Mouse (Mus musculus): Measurements from ENCODE around the gene Cog6. TPM values are rescaled to one million over a fixed set of nuclear protein-coding genes. Genes with fewer than 3 reads are reported as not detected.

Gene Cog6
- polyA plus RNA-seq, 1 experiment from 2014 or later = 55.3 TPM

DNA sequence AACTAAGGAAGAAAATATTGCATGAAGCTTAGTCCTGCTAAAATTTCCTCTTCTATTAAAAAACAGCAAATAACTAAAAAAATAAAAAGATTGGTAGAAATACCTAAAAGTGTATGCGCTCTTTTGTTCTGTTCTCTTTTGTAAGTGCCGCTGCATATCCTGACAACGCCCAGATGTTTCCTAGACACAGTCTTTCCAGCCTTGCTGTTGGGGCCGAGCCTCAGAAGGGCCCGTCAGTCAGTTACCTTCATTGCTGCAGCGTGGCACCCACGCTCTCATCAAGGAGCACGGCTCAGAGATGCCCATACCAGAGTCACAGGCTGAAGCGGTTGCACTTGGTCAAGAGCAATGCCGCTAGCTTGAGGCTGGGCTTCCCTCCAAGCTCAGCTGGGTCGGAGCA, 60.8 kb downstream of the Cog6 start:
- no peak overlapping the region for H3K4me3 ChIP-seq
- H3K9me3 ChIP-seq = no peaks in the 10 kb centered on the region
- no peak overlapping the region for H3K9ac ChIP-seq
- H3K36me3 ChIP-seq = no peaks in the 10 kb centered on the region
- H3K27ac ChIP-seq = no peak overlapping the region
- no peaks in the 10 kb centered on the region for H3K27me3 ChIP-seq (replicated peaks)
- no peak overlapping the region for H3K4me2 ChIP-seq (replicated peaks)
- no peaks in the 10 kb centered on the region for H3K4me1 ChIP-seq
- ATAC-seq (ENCODE audit: low FRiP score, low read depth) = no peak
- WGBS = 88% methylated on average over 11 of the region's 11 CpGs

DNA sequence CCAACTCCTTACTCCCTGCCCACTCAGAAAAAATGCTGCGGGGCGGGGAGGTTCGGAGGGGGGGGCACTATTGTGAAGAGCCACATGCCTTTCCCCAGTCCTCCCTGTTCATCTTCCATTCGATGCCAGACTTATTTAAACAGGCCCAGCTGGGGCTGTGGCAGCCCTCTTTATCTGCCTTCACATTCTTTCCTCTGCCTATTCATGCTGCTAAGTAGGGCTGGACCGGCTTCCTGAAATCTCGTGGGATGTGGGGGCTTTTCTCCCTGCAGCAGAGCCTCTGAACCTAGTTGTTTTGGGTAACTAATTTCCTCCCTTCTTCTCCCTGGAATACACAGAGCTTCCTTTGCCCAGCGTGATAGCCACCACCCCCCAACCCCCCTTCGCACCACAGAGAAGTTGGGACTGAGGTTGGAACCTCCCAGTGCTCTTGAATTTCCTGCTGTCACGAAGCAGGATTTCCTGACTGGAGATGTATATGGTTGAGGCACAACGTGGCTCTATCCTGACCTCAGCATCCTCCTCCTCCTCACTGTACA, 61.5 kb downstream of the Cog6 start:
- Histone ChIP-seq H3K27me3 (replicated peaks) (no peaks in the 10 kb centered on the region), H3K4me1 (no peaks in the 10 kb centered on the region), H3K4me2 (replicated peaks) (no peak overlapping the region), H3K9ac (no peak overlapping the region), H3K27ac (no peak overlapping the region), H3K36me3 (no peaks in the 10 kb centered on the region), H3K4me3 (no peak overlapping the region), H3K9me3 (no peaks in the 10 kb centered on the region)
- no peak for ATAC-seq (ENCODE audit: low FRiP score, low read depth)
- 22% methylated on average over 10 of the region's 10 CpGs for WGBS

DNA sequence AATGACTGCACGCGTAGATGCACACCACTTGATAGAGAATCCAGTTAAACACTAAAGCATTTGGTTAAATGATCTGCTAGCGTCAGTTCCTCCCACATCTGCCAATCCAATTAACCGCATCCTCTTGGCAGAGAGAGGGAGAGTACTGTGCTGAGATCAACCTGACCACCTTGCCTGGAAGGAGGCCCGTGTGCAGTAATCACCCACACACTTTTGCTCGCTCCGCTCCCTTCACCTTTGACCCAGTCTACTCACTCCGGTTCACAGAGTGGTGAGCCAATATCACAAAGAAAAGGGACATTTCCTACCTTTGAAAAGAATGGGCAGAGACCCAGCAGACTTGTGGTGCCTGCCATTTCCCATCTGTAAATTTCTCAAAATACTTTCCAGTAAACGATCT, 62.4 kb downstream of the Cog6 start:
- no peak for ATAC-seq (ENCODE audit: low FRiP score, low read depth)
- no peaks in the 10 kb centered on the region for H3K36me3 ChIP-seq
- no peaks in the 10 kb centered on the region for H3K27me3 ChIP-seq (replicated peaks)
- WGBS = 76% methylated on average over 9 of the region's 9 CpGs
- H3K4me1 ChIP-seq = no peaks in the 10 kb centered on the region
- no peak overlapping the region for H3K27ac ChIP-seq
- no peaks in the 10 kb centered on the region for H3K9me3 ChIP-seq
- H3K9ac ChIP-seq = no peak overlapping the region
- H3K4me3 ChIP-seq = no peak overlapping the region
- H3K4me2 ChIP-seq (replicated peaks) = no peak overlapping the region

DNA sequence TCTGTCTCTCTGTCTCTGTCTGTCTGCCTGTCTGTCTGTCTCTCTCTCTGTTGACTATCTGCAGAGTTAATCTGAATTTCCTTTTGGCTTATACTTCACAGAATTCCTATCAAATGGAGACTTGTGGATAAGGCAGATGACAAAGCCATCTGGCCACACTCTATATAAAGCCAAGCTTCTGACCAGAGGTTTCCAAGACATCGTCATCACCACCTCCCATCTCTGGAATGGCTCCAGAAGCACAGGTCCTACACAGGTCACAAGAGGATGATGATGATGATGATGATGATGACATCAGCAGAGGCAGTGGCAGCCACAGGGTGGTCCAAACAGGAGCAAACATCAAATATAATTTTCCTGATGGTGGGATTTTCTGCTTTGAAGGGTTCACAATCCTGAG, 63.2 kb downstream of the Cog6 start:
- Histone ChIP-seq H3K4me1 (no peaks in the 10 kb centered on the region), H3K27me3 (replicated peaks) (no peaks in the 10 kb centered on the region), H3K4me2 (replicated peaks) (no peak overlapping the region), H3K27ac (no peak overlapping the region), H3K9me3 (no peaks in the 10 kb centered on the region), H3K9ac (no peak overlapping the region), H3K4me3 (no peak overlapping the region), H3K36me3 (no peaks in the 10 kb centered on the region)
- no peak for ATAC-seq (ENCODE audit: low FRiP score, low read depth)
- 90% methylated on average over 1 of the region's 1 CpGs for WGBS

DNA sequence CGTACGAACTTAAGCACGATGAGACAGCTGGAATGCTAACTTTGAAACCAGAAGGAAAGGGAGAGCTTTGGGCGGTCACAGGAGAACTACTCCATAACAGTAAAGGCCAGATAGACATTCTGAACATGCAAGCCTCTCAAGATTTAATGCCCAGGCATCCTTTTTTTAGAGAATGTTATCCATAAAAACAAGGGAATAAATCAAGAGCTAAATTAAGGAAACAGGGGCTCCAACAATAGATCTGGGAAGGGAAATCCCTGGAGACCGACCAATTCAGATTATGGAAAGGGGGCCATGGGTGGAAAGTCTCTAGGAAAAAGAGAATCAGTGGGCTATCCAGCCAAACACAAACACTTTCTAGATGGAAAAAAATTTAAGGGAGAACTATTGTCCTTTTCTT, 68.2 kb downstream of the Cog6 start:
- no peaks in the 10 kb centered on the region for H3K27me3 ChIP-seq (replicated peaks)
- H3K4me2 ChIP-seq (replicated peaks) = no peak overlapping the region
- H3K36me3 ChIP-seq = no peaks in the 10 kb centered on the region
- no peak for ATAC-seq (ENCODE audit: low FRiP score, low read depth)
- H3K27ac ChIP-seq = no peak overlapping the region
- no peaks in the 10 kb centered on the region for H3K9me3 ChIP-seq
- 91% methylated on average over 5 of the region's 5 CpGs for WGBS
- no peak overlapping the region for H3K9ac ChIP-seq
- no peak overlapping the region for H3K4me3 ChIP-seq
- no peaks in the 10 kb centered on the region for H3K4me1 ChIP-seq

DNA sequence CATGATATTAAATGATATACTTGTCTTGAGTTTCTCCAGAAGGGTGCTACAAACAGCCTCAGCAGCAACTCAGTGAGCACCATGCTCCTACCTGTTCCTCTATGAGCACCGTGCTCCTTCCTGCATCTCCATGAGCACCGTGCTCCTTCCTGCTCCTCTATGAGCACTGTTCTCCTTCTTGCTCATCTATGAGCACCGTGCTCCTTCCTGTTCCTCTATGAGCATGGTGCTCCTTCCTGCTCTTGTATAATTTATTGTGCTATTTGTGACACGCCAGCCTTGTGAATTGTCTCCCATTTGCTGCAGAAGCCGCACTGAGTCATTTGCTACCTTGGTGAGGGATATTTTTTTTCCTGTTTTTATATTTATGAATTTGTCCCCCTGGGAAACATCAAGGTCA, 69.6 kb downstream of the Cog6 start:
- no peaks in the 10 kb centered on the region for H3K27me3 ChIP-seq (replicated peaks)
- H3K9me3 ChIP-seq = no peaks in the 10 kb centered on the region
- no peaks in the 10 kb centered on the region for H3K4me1 ChIP-seq
- H3K27ac ChIP-seq = no peak overlapping the region
- H3K36me3 ChIP-seq = no peaks in the 10 kb centered on the region
- H3K9ac ChIP-seq = no peak overlapping the region
- H3K4me2 ChIP-seq (replicated peaks) = no peak overlapping the region
- no peak overlapping the region for H3K4me3 ChIP-seq
- WGBS = 85% methylated on average over 5 of the region's 5 CpGs
- ATAC-seq (ENCODE audit: low FRiP score, low read depth) = no peak

DNA sequence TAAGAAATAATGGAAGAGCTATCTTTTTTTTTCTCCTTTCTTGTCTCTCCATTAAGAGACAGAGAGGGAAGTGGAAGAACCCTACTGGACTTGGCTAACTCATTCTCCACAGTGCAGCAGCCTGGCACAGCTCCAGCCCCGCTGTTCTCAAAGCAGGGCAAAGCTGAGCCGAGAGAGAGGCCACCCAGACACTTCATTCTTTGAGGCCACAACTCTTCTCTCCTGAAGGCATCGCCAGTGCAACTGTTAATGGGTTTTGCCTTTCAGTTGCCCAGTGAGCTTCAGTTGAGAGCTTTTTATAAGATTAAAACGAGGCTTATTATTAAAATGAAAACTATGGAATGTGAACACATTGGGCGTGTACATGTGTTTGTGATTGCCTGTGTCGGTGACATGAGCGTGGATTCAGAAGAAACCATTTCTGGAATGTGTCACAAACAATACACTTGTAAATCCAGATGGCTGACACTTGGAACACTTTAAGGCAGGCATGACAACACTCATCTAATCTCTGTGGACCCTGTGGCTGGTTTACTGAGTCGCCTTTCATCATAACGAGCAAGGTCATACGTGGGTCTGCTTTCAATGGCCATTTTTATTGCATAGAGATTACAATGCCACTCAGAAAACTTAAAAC, 76.1 kb downstream of the Cog6 start:
- H3K9me3 ChIP-seq = no peaks in the 10 kb centered on the region
- H3K4me2 ChIP-seq (replicated peaks) = 0 out of 2 replicates have a peak overlapping the region, but pooled peaks have one; percentile 7
- 0 out of 2 replicates have a peak, but pooled peaks cover 10% of the 10 kb centered on the region for H3K4me1 ChIP-seq
- no peak overlapping the region for H3K4me3 ChIP-seq
- no peaks in the 10 kb centered on the region for H3K36me3 ChIP-seq
- ATAC-seq (ENCODE audit: low FRiP score, low read depth) = no peak
- no peaks in the 10 kb centered on the region for H3K27me3 ChIP-seq (replicated peaks)
- no peak overlapping the region for H3K27ac ChIP-seq
- no peak overlapping the region for H3K9ac ChIP-seq
- WGBS = 48% methylated on average over 10 of the region's 10 CpGs

DNA sequence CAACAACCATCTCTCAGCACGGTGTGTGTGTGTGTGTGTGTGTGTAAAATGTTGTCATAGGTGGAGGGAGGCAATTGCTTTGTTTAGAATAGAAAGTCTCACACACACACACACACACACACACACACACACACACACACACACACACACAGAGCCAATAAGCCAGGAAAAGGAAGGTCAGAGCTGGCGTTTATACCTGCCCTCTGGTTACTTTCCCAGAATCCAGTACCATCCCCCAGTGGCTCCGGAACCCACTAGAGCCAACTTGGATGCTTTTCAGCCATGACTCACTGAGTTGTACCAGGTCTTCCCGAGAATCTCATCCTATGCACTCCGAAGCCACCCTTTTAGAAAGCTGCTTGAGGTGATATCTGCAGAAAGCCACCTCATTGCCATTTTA, 78.6 kb downstream of the Cog6 start:
- H3K9me3 ChIP-seq = no peaks in the 10 kb centered on the region
- H3K4me1 ChIP-seq = 0 out of 2 replicates have a peak, but pooled peaks cover 10% of the 10 kb centered on the region
- no peaks in the 10 kb centered on the region for H3K36me3 ChIP-seq
- no peak overlapping the region for H3K27ac ChIP-seq
- H3K4me3 ChIP-seq = no peak overlapping the region
- H3K4me2 ChIP-seq (replicated peaks) = no peak overlapping the region
- H3K27me3 ChIP-seq (replicated peaks) = no peaks in the 10 kb centered on the region
- ATAC-seq (ENCODE audit: low FRiP score, low read depth) = no peak
- WGBS = 88% methylated on average over 5 of the region's 5 CpGs
- no peak overlapping the region for H3K9ac ChIP-seq

DNA sequence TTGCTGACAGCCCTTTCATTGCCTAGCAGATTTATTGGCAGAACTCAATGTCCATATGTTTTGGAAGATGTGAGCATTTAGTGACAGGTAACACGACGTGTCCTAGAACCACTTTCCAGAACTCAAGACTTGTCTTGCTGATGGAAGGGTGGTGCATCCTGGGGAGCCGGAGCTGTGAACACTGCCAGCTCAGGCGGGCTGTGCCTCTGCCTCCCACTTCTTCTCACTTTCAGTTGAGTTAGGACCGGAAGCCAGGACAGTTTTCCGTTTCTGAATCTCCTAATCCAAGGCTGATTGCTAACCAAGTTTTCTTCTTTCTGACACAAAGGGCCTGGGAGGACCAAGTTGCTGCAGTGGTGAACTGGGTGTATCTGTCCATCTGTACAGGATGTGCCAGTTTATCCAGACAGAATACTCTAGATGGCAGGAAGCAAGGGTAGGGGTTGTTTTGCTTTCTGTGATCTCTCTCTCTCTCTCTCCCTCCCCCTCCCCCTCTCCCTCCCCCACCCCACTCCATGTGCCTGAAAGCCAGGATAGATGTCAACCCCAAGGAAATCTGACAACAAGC, 79.2 kb downstream of the Cog6 start:
- H3K9me3 ChIP-seq = no peaks in the 10 kb centered on the region
- no peak overlapping the region for H3K4me2 ChIP-seq (replicated peaks)
- H3K4me3 ChIP-seq = no peak overlapping the region
- H3K4me1 ChIP-seq = 0 out of 2 replicates have a peak, but pooled peaks cover 10% of the 10 kb centered on the region
- no peak overlapping the region for H3K27ac ChIP-seq
- H3K36me3 ChIP-seq = no peaks in the 10 kb centered on the region
- no peak for ATAC-seq (ENCODE audit: low FRiP score, low read depth)
- 82% methylated on average over 6 of the region's 6 CpGs for WGBS
- no peaks in the 10 kb centered on the region for H3K27me3 ChIP-seq (replicated peaks)
- H3K9ac ChIP-seq = no peak overlapping the region

DNA sequence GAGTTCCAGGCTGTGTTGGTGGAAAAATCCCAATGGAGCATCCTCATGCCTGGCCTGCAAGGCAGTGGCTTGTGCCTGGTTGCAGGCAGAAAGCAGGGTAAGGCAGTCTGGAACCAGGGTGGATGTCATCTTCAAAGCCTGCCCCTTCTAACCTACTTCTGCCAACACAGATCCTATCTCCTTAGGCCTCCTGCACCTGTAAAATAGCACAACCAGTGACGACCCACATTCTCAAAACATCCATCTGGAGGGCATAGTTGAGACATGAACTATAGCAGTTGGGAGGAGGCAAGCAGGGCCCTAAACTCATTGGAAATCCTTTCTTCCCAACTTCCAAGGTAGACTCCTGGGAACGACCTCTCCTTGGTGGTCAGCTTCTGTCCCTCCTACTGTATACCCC, 85.1 kb downstream of the Cog6 start:
- Histone ChIP-seq H3K4me1 (no peaks in the 10 kb centered on the region), H3K27me3 (replicated peaks) (no peaks in the 10 kb centered on the region), H3K27ac (no peak overlapping the region), H3K36me3 (no peaks in the 10 kb centered on the region), H3K4me2 (replicated peaks) (no peak overlapping the region), H3K9ac (no peak overlapping the region), H3K4me3 (no peak overlapping the region), H3K9me3 (no peaks in the 10 kb centered on the region)
- 80% methylated on average over 2 of the region's 2 CpGs for WGBS
- no peak for ATAC-seq (ENCODE audit: low FRiP score, low read depth)

Other genes with a start within 250 kb of the Cog6 start
- gene Lhfp, start 24.3 kb upstream of the Cog6 start, polyA plus RNA-seq (2016; fragmentation: Nextera tagmentation; extraction: Ambion mirVana) = 50.7 and 63.6 TPM in 2 replicates

Data from neural tube, embryonic 12.5 days (tissue).